Mouse (Mus musculus): ENCODE data around the gene Hmga2. TPM values are rescaled to one million over a fixed set of nuclear protein-coding genes. Genes with fewer than 3 reads are reported as not detected.
A peak's percentile ranks its signal among the peaks of the same experiment; 100 is the strongest.

The Hmga2 gene
- total RNA-seq, 1 experiment: 21.6 TPM

- TF ChIP-seq HCFC1 (IDR thresholded peaks at IDR 0.05; ENCODE audit: borderline replicate concordance, insufficient read depth, low read length): no peak
- no peak for TF ChIP-seq ZNF384 (IDR thresholded peaks at IDR 0.05; ENCODE audit: low read depth, low read length)
- TF ChIP-seq MAFK (IDR thresholded peaks at IDR 0.05; ENCODE audit: insufficient read depth, low read depth, low read length): 0 out of 2 replicates have a peak, but pooled peaks have one; percentile 2
- in situ Hi-C loops (cut with MboI; ENCODE audit: low sequenced_read_pairs in 2 of 2, unreplicated experiment in 2 of 2): no loop called here
- no peaks in the 10 kb centered on the region for H3K9me3 ChIP-seq (ENCODE audit: control insufficient read depth, insufficient read depth, low read depth, low read length)
Observed at GRCm38 (mm10) chr10:120319614-120320013, 156.7 kb downstream of the Hmga2 start.

More at GRCm38 (mm10) chr10:120319614-120320013, 156.7 kb downstream of the Hmga2 start:
- no peaks in the 10 kb centered on the region for H3K4me1 ChIP-seq (ENCODE audit: control insufficient read depth in 2 of 2, insufficient read depth in 2 of 2, low read length in 2 of 2, poor library complexity in 1 of 2)
- H3K36me3 ChIP-seq (ENCODE audit: control insufficient read depth, insufficient read depth, low read length, poor library complexity, severe bottlenecking): no peaks in the 10 kb centered on the region
- no peak overlapping the region for H3K9ac ChIP-seq (ENCODE audit: insufficient read depth, low read depth, low read length, poor library complexity, severe bottlenecking)
- H3K4me3 ChIP-seq (ENCODE audit: insufficient read depth in 1 of 2, low read depth in 1 of 2, low read length in 2 of 2, poor library complexity in 1 of 2, severe bottlenecking in 1 of 2): no peak overlapping the region
- DNase-seq (ENCODE audit: low read depth, low spot score): no peak
- no peak overlapping the region for H3K27ac ChIP-seq (ENCODE audit: insufficient read depth, low read depth, low read length, poor library complexity, severe bottlenecking)

Other genes starting within 250 kb of the Hmga2 start
- 53.6 and 71.9 TPM in 2 replicates for gene Llph, start 249.4 kb downstream of the Hmga2 start, total RNA-seq (2012; rRNA removed)

Measured in ES-E14 (cell line).